Mouse (Mus musculus): ENCODE data around the gene Psg16. TPM values are rescaled to one million over a fixed set of nuclear protein-coding genes. Genes with fewer than 3 reads are reported as not detected.

The Psg16 gene
- 0.21 and 0.23 TPM in 2 replicates for polyA plus RNA-seq (2016; fragmentation: Nextera tagmentation; extraction: Ambion mirVana)

- 72% methylated on average over 23 of the region's 23 CpGs for WGBS
- Histone ChIP-seq H3K27me3 (no peaks in the 10 kb centered on the region), H3K9me3 (no peaks in the 10 kb centered on the region), H3K27ac (replicated peaks) (no peak within 1 kb of the TSS), H3K4me3 (no peak within 1 kb of the TSS), H3K9ac (replicated peaks) (no peak within 1 kb of the TSS), H3K4me1 (no peaks in the 10 kb centered on the region), H3K4me2 (replicated peaks) (no peak within 1 kb of the TSS), H3K36me3 (no peaks in the 10 kb centered on the region)
- ATAC-seq (ENCODE audit: low FRiP score, low read depth): peak; percentile 60; the same call in 1 of the 2 replicates
These were observed at the start of gene Psg16 for GRCm38 (mm10) chr7:17073904-17074615. TSS of gene Psg16 (plus strand) at chr7:17074040.

GRCm38 (mm10) chr7:17024141-17024540, 49.7 kb upstream of the Psg16 start:
- Histone ChIP-seq H3K4me1 (peaks cover 26% of the 10 kb centered on the region), H3K4me3 (no peak overlapping the region), H3K36me3 (peaks cover 47% of the 10 kb centered on the region), H3K4me2 (replicated peaks) (no peak overlapping the region), H3K27me3 (no peaks in the 10 kb centered on the region), H3K27ac (replicated peaks) (no peak overlapping the region), H3K9ac (replicated peaks) (0 out of 2 replicates have a peak overlapping the region, but pooled peaks have one; percentile 8), H3K9me3 (no peaks in the 10 kb centered on the region)
- ATAC-seq (ENCODE audit: low FRiP score, low read depth): no peak
- WGBS: 94% methylated on average over 6 of the region's 6 CpGs

GRCm38 (mm10) chr7:17024814-17025504, 48.9 kb upstream of the Psg16 start:
- H3K4me1 ChIP-seq: peaks cover 26% of the 10 kb centered on the region
- H3K27me3 ChIP-seq: no peaks in the 10 kb centered on the region; the same call in 1 of the 2 replicates
- peaks cover 39% of the 10 kb centered on the region for H3K36me3 ChIP-seq
- ATAC-seq (ENCODE audit: low FRiP score, low read depth): no peak
- H3K4me2 ChIP-seq (replicated peaks): no peak overlapping the region
- H3K27ac ChIP-seq (replicated peaks): no peak overlapping the region
- no peaks in the 10 kb centered on the region for H3K9me3 ChIP-seq
- WGBS: 87% methylated on average over 10 of the region's 10 CpGs
- no peak overlapping the region for H3K4me3 ChIP-seq
- H3K9ac ChIP-seq (replicated peaks): 0 out of 2 replicates have a peak overlapping the region, but pooled peaks have one; percentile 20

- 73% methylated on average over 4 of the region's 4 CpGs for WGBS
- H3K4me2 ChIP-seq (replicated peaks): no peak overlapping the region
- ATAC-seq (ENCODE audit: low FRiP score, low read depth): no peak
- H3K27ac ChIP-seq (replicated peaks): no peak overlapping the region
- H3K9ac ChIP-seq (replicated peaks): 0 out of 2 replicates have a peak overlapping the region, but pooled peaks have one; percentile 20
- H3K4me3 ChIP-seq: no peak overlapping the region
- no peaks in the 10 kb centered on the region for H3K9me3 ChIP-seq
- no peaks in the 10 kb centered on the region; the same call in 1 of the 2 replicates for H3K27me3 ChIP-seq
- peaks cover 26% of the 10 kb centered on the region for H3K4me1 ChIP-seq
- H3K36me3 ChIP-seq: peaks cover 34% of the 10 kb centered on the region
These were observed 48.3 kb upstream of the Psg16 start for GRCm38 (mm10) chr7:17025505-17025894.

GRCm38 (mm10) chr7:17025896-17026622, 47.8 kb upstream of the Psg16 start:
- peak overlapping the region; percentile 77 for H3K9ac ChIP-seq (replicated peaks)
- 88% methylated on average over 9 of the region's 9 CpGs for WGBS
- ATAC-seq (ENCODE audit: low FRiP score, low read depth): no peak

GRCm38 (mm10) chr7:17026710-17027587, 46.9 kb upstream of the Psg16 start:
- Histone ChIP-seq H3K27ac (replicated peaks) (peak overlapping the region; percentile 73), H3K4me3 (peak overlapping the region; percentile 87), H3K36me3 (peaks cover 19% of the 10 kb centered on the region), H3K27me3 (no peaks in the 10 kb centered on the region; the same call in 1 of the 2 replicates), H3K4me1 (peaks cover 26% of the 10 kb centered on the region), H3K9ac (replicated peaks) (peak overlapping the region; percentile 77), H3K9me3 (no peaks in the 10 kb centered on the region), H3K4me2 (replicated peaks) (peak overlapping the region; percentile 61)
- ATAC-seq (ENCODE audit: low FRiP score, low read depth): no peak; the same call in none of the 2 replicates
- 10% methylated on average over 24 of the region's 24 CpGs for WGBS

More at GRCm38 (mm10) chr7:17025896-17026622, 47.8 kb upstream of the Psg16 start:
- no peak overlapping the region for H3K27ac ChIP-seq (replicated peaks)
- no peaks in the 10 kb centered on the region for H3K9me3 ChIP-seq
- peak overlapping the region; percentile 87; the same call in 1 of the 2 replicates for H3K4me3 ChIP-seq
- H3K36me3 ChIP-seq: peaks cover 28% of the 10 kb centered on the region
- H3K4me1 ChIP-seq: peaks cover 26% of the 10 kb centered on the region
- no peaks in the 10 kb centered on the region; the same call in 1 of the 2 replicates for H3K27me3 ChIP-seq
- H3K4me2 ChIP-seq (replicated peaks): peak overlapping the region; percentile 61

- Histone ChIP-seq H3K4me1 (peaks cover 26% of the 10 kb centered on the region), H3K4me2 (replicated peaks) (peak within 1 kb of the TSS; percentile 61), H3K27me3 (no peaks in the 10 kb centered on the region; the same call in 1 of the 2 replicates), H3K9me3 (no peaks in the 10 kb centered on the region), H3K4me3 (peak within 1 kb of the TSS; percentile 87), H3K27ac (replicated peaks) (peak within 1 kb of the TSS; percentile 73), H3K9ac (replicated peaks) (peak within 1 kb of the TSS; percentile 77), H3K36me3 (peaks cover 11% of the 10 kb centered on the region)
- ATAC-seq (ENCODE audit: low FRiP score, low read depth): peak; percentile 93
- under 1% methylated on average over 58 of the region's 58 CpGs for WGBS
These were observed 46.1 kb upstream of the Psg16 start, which contains the start of gene Ppp5c for GRCm38 (mm10) chr7:17027588-17028343. TSS of gene Ppp5c (minus strand) at chr7:17027924.

- Histone ChIP-seq H3K27ac (replicated peaks) (no peak overlapping the region), H3K9ac (replicated peaks) (no peak overlapping the region), H3K36me3 (peaks cover 10% of the 10 kb centered on the region; the same call in 1 of the 2 replicates), H3K9me3 (no peaks in the 10 kb centered on the region), H3K27me3 (no peaks in the 10 kb centered on the region; the same call in 1 of the 2 replicates), H3K4me1 (peaks cover 26% of the 10 kb centered on the region), H3K4me2 (replicated peaks) (no peak overlapping the region), H3K4me3 (no peak overlapping the region)
- 77% methylated on average over 7 of the region's 7 CpGs for WGBS
- no peak for ATAC-seq (ENCODE audit: low FRiP score, low read depth)
These were observed 44.9 kb upstream of the Psg16 start for GRCm38 (mm10) chr7:17028923-17029322.

GRCm38 (mm10) chr7:17030239-17030638, 43.6 kb upstream of the Psg16 start:
- no peak overlapping the region for H3K4me2 ChIP-seq (replicated peaks)
- no peak overlapping the region for H3K4me3 ChIP-seq
- no peak overlapping the region for H3K9ac ChIP-seq (replicated peaks)
- WGBS: 81% methylated on average over 7 of the region's 7 CpGs
- H3K4me1 ChIP-seq: peaks cover 18% of the 10 kb centered on the region
- H3K27me3 ChIP-seq: no peaks in the 10 kb centered on the region; the same call in 1 of the 2 replicates
- no peaks in the 10 kb centered on the region for H3K36me3 ChIP-seq
- H3K9me3 ChIP-seq: no peaks in the 10 kb centered on the region
- no peak for ATAC-seq (ENCODE audit: low FRiP score, low read depth)
- no peak overlapping the region for H3K27ac ChIP-seq (replicated peaks)

GRCm38 (mm10) chr7:17038018-17038695, 35.7 kb upstream of the Psg16 start:
- 0 out of 2 replicates have a peak overlapping the region, but pooled peaks have one; percentile 11 for H3K9ac ChIP-seq (replicated peaks)
- H3K4me2 ChIP-seq (replicated peaks): no peak overlapping the region
- H3K9me3 ChIP-seq: no peaks in the 10 kb centered on the region
- peaks cover 10% of the 10 kb centered on the region; the same call in 1 of the 2 replicates for H3K27me3 ChIP-seq
- ATAC-seq (ENCODE audit: low FRiP score, low read depth): peak; percentile 66
- H3K4me3 ChIP-seq: no peak overlapping the region
- H3K36me3 ChIP-seq: no peaks in the 10 kb centered on the region
- 29% methylated on average over 9 of the region's 9 CpGs for WGBS
- 0 out of 2 replicates have a peak overlapping the region, but pooled peaks have one; percentile 10 for H3K27ac ChIP-seq (replicated peaks)
- peaks cover 4% of the 10 kb centered on the region; the same call in 1 of the 2 replicates for H3K4me1 ChIP-seq
